Mouse (Mus musculus): ENCODE measurements at regions not wholly inside any gene's neighbourhood (a gene's known extent, or its start where the extent isn't known, plus 50 kb on each side); places are given as distances from the start of the nearest gene placed in this dataset.
A peak's percentile ranks its signal among the peaks of the same experiment; 100 is the strongest.

GRCm38 (mm10) chr6:31175769-31176168 is 216.9 kb upstream of the Klf14 start:
- no peaks in the 10 kb centered on the region for H3K4me1 ChIP-seq (ENCODE audit: control insufficient read depth, insufficient read depth, low read length)
- no peak overlapping the region for H3K4me2 ChIP-seq (replicated peaks; ENCODE audit: low read depth, low read length, severe bottlenecking)
- H3K9ac ChIP-seq (ENCODE audit: low read depth, low read length, severe bottlenecking): no peak overlapping the region
- H3K36me3 ChIP-seq (ENCODE audit: control insufficient read depth, insufficient read depth, low read length): no peaks in the 10 kb centered on the region
- no peak for TF ChIP-seq POLR2A (IDR thresholded peaks at IDR 0.05; ENCODE audit: borderline replicate concordance, extremely low read depth, insufficient read depth, insufficient read length)
- no peaks in the 10 kb centered on the region for H3K9me3 ChIP-seq (ENCODE audit: control insufficient read depth, low read length)
- no peaks in the 10 kb centered on the region for H3K27me3 ChIP-seq (ENCODE audit: control insufficient read depth, insufficient read depth, low read length)
- DNase-seq (ENCODE audit: low spot score): no peak
- 63% methylated on average over 6 of the region's 6 CpGs for WGBS
- no peak for ATAC-seq (ENCODE audit: low FRiP score, low read depth)
- no peak overlapping the region for H3K4me3 ChIP-seq (replicated peaks; ENCODE audit: low read length)
- H3K27ac ChIP-seq (replicated peaks; ENCODE audit: low read depth, low read length): no peak overlapping the region

DNA sequence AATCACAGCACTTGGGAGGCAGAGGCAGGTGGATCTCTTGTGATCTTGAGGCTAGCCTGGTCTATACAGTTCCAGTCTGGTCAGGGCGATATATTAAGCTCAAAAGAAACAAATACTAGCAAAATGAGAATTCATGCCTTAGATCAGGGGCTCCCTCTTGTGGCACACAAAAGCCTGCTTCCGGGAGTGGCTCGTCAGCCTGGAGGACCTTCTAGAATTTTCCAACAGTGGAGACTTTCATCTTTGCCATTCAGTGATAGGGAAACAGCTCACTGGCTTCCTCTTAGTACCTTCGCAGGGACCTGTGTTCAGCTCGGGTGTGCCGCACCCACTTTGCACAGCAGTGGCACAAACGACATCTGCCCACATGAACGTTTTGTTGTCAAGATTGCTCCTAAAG is 217.5 kb upstream of the Klf14 start:
- no peak overlapping the region for H3K4me2 ChIP-seq (replicated peaks; ENCODE audit: low read depth, low read length, severe bottlenecking)
- no peaks in the 10 kb centered on the region for H3K36me3 ChIP-seq (ENCODE audit: control insufficient read depth, insufficient read depth, low read length)
- no peak for ATAC-seq (ENCODE audit: low FRiP score, low read depth)
- H3K9ac ChIP-seq (ENCODE audit: low read depth, low read length, severe bottlenecking): no peak overlapping the region
- WGBS: 65% methylated on average over 8 of the region's 8 CpGs
- H3K27ac ChIP-seq (replicated peaks; ENCODE audit: low read depth, low read length): no peak overlapping the region
- no peak for TF ChIP-seq POLR2A (IDR thresholded peaks at IDR 0.05; ENCODE audit: borderline replicate concordance, extremely low read depth, insufficient read depth, insufficient read length)
- H3K4me3 ChIP-seq (replicated peaks; ENCODE audit: low read length): no peak overlapping the region
- DNase-seq (ENCODE audit: low spot score): peak; percentile 32
- H3K27me3 ChIP-seq (ENCODE audit: control insufficient read depth, insufficient read depth, low read length): no peaks in the 10 kb centered on the region
- no peaks in the 10 kb centered on the region for H3K9me3 ChIP-seq (ENCODE audit: control insufficient read depth, low read length)
- H3K4me1 ChIP-seq (ENCODE audit: control insufficient read depth, insufficient read depth, low read length): no peaks in the 10 kb centered on the region

GRCm38 (mm10) chr6:31176831-31177230 is 218.0 kb upstream of the Klf14 start:
- Histone ChIP-seq H3K27ac (replicated peaks; ENCODE audit: low read depth, low read length) (no peak overlapping the region), H3K9me3 (ENCODE audit: control insufficient read depth, low read length) (no peaks in the 10 kb centered on the region), H3K4me2 (replicated peaks; ENCODE audit: low read depth, low read length, severe bottlenecking) (no peak overlapping the region), H3K4me3 (replicated peaks; ENCODE audit: low read length) (no peak overlapping the region), H3K9ac (ENCODE audit: low read depth, low read length, severe bottlenecking) (no peak overlapping the region), H3K36me3 (ENCODE audit: control insufficient read depth, insufficient read depth, low read length) (no peaks in the 10 kb centered on the region), H3K27me3 (ENCODE audit: control insufficient read depth, insufficient read depth, low read length) (no peaks in the 10 kb centered on the region), H3K4me1 (ENCODE audit: control insufficient read depth, insufficient read depth, low read length) (no peaks in the 10 kb centered on the region)
- 78% methylated on average over 1 of the region's 1 CpGs for WGBS
- TF ChIP-seq POLR2A (IDR thresholded peaks at IDR 0.05; ENCODE audit: borderline replicate concordance, extremely low read depth, insufficient read depth, insufficient read length): no peak
- no peak for ATAC-seq (ENCODE audit: low FRiP score, low read depth)
- DNase-seq (ENCODE audit: low spot score): no peak

- Histone ChIP-seq H3K4me1 (ENCODE audit: control insufficient read depth, insufficient read depth, low read length) (no peaks in the 10 kb centered on the region), H3K4me2 (replicated peaks; ENCODE audit: low read depth, low read length, severe bottlenecking) (no peak overlapping the region), H3K4me3 (replicated peaks; ENCODE audit: low read length) (no peak overlapping the region), H3K9ac (ENCODE audit: low read depth, low read length, severe bottlenecking) (no peak overlapping the region), H3K27me3 (ENCODE audit: control insufficient read depth, insufficient read depth, low read length) (no peaks in the 10 kb centered on the region), H3K27ac (replicated peaks; ENCODE audit: low read depth, low read length) (no peak overlapping the region), H3K9me3 (ENCODE audit: control insufficient read depth, low read length) (no peaks in the 10 kb centered on the region), H3K36me3 (ENCODE audit: control insufficient read depth, insufficient read depth, low read length) (no peaks in the 10 kb centered on the region)
- DNase-seq (ENCODE audit: low spot score) (no peak), ATAC-seq (ENCODE audit: low FRiP score, low read depth) (no peak)
- no peak for TF ChIP-seq POLR2A (IDR thresholded peaks at IDR 0.05; ENCODE audit: borderline replicate concordance, extremely low read depth, insufficient read depth, insufficient read length)
- 82% methylated on average over 8 of the region's 8 CpGs for WGBS
Observed at GRCm38 (mm10) chr6:31178201-31178880, 219.5 kb upstream of the Klf14 start.

GRCm38 (mm10) chr6:31182284-31182683 is 216.3 kb upstream of the Mkln1 start:
- DNase-seq (ENCODE audit: low spot score) (no peak), ATAC-seq (ENCODE audit: low FRiP score, low read depth) (no peak)
- H3K36me3 ChIP-seq (ENCODE audit: control insufficient read depth, insufficient read depth, low read length): no peaks in the 10 kb centered on the region
- no peak overlapping the region for H3K4me2 ChIP-seq (replicated peaks; ENCODE audit: low read depth, low read length, severe bottlenecking)
- no peaks in the 10 kb centered on the region for H3K9me3 ChIP-seq (ENCODE audit: control insufficient read depth, low read length)
- no peaks in the 10 kb centered on the region for H3K27me3 ChIP-seq (ENCODE audit: control insufficient read depth, insufficient read depth, low read length)
- no peak overlapping the region for H3K4me3 ChIP-seq (replicated peaks; ENCODE audit: low read length)
- H3K9ac ChIP-seq (ENCODE audit: low read depth, low read length, severe bottlenecking): no peak overlapping the region
- no peak for TF ChIP-seq POLR2A (IDR thresholded peaks at IDR 0.05; ENCODE audit: borderline replicate concordance, extremely low read depth, insufficient read depth, insufficient read length)
- WGBS: 78% methylated on average over 6 of the region's 6 CpGs
- no peaks in the 10 kb centered on the region for H3K4me1 ChIP-seq (ENCODE audit: control insufficient read depth, insufficient read depth, low read length)
- no peak overlapping the region for H3K27ac ChIP-seq (replicated peaks; ENCODE audit: low read depth, low read length)

Measured in limb, embryonic 14.5 days (tissue).